Mouse (Mus musculus): ENCODE data around the gene Borcs6.

DNA sequence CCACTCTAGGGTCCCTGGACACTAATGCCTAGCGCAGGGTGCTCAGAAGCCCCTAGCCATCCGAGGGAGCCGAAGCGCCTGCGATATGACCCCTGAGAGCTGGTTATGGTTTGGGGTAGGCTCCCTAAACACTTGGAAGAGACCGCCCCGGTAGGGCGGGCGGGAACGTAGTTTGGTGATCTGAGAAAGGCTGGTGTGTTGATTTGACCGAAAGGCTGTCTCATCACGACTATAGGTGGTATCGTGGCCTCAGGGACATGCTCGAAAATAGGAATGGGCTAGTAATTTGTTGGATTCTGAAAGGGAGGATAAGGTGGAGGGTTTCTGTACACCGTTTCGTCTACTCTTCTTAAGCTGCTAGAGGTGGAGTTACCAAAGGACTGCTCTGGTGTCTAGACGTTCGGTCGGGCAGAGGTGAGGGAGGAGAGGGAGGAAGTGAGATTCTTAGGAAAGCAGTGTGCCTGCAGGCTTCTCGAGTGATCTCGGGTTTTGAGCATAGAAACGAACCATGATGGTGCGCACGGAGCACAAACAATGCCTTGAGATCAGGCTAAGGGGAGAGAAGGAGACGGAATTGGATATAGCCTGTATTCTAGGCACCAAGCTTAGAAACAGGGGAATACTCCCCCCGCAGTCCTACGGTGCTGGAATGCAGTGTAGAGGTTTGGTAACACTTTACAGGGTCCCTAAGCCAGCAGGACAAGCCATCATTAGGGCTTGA lies 36.2 kb downstream of the Borcs6 start:
- TF ChIP-seq CTCF (IDR thresholded peaks at IDR 0.05) (no peak), EP300 (IDR thresholded peaks at IDR 0.05) (no peak; the same call in 1 of the 2 replicates)

All from lung, postnatal 0 days (tissue).